Mouse (Mus musculus): ENCODE measurements around the gene Ndrg4. TPM values are rescaled to one million over a fixed set of nuclear protein-coding genes. Genes with fewer than 3 reads are reported as not detected.
A peak's percentile ranks its signal among the peaks of the same experiment; 100 is the strongest.
"Not testable (repeated sequence)": the region's sequence is repeated elsewhere in the genome, so short reads cannot be mapped to it uniquely, and the experiment has no call there.

The Ndrg4 gene
- 1,000 to 10,000 TPM; 1,455 to 1,520 TPM for total RNA-seq (2021)
- long read RNA-seq, experiment 1, transcript Ndrg4-208 (2 exons, 505 nt) = minor isoform, 119 of 2,081 reads
- long read RNA-seq, experiment 1, transcript Ndrg4-202 (15 exons, 2,966 nt) = major isoform, 914 of 2,081 reads
- long read RNA-seq, experiment 1, transcript Ndrg4-203 (14 exons, 2,738 nt) = minor isoform, 372 of 2,081 reads
- long read RNA-seq, experiment 1, transcript Ndrg4-201 (17 exons, 3,101 nt) = minor isoform, 98 of 2,081 reads
- long read RNA-seq, experiment 1, partial matches to known transcripts = 138 of 2,081 reads
- long read RNA-seq, experiment 1, other reads (novel, unspliced or antisense) = 439 of 2,081 reads
- long read RNA-seq, experiment 2, transcript Ndrg4-208 (2 exons, 505 nt) = minor isoform, 95 of 2,311 reads
- long read RNA-seq, experiment 2, transcript Ndrg4-201 (17 exons, 3,101 nt) = minor isoform, 141 of 2,311 reads
- long read RNA-seq, experiment 2, transcript Ndrg4-203 (14 exons, 2,738 nt) = minor isoform, 486 of 2,311 reads
- long read RNA-seq, experiment 2, transcript Ndrg4-202 (15 exons, 2,966 nt) = major isoform, 908 of 2,311 reads
- long read RNA-seq, experiment 2, partial matches to known transcripts = 157 of 2,311 reads
- long read RNA-seq, experiment 2, other reads (novel, unspliced or antisense) = 524 of 2,311 reads

DNA sequence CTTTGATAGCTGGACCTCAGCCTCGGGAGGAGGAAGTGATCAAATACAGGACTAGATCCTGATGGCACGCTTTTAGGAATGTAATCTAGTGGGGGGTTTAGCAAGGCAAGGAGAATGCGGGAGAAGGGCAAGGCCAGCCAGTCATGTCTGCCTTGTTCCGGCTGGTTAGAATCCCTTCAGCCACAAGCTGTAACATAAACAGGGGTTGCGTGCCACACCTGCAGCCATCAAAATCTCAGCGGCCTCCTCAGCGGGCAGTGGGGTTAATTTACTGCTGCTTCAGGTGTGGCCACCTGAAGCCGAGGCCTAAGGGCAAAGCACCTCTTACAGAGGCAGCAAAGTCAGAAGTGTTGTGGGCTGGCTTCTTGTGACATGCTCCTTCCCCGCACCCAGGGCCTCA is at the start of gene Ndrg4:
Ndrg4 (plus strand) TSS at position 350 of the 400 bp plus-strand sequence.
- no peak for DNase-seq (ENCODE audit: low spot score in 2 of 2)

GRCm38 (mm10) chr8:95632840-95633239 is 43.9 kb upstream of the Ndrg4 start:
- no peak for DNase-seq (ENCODE audit: low spot score in 2 of 2)

- DNase-seq (ENCODE audit: low spot score in 2 of 2) = peak; percentile 87 to 93
Observed at GRCm38 (mm10) chr8:95633262-95634062, 43.3 kb upstream of the Ndrg4 start, which contains the start of gene Gins3. Gene Gins3 (plus strand): TSS chr8:95633453.

GRCm38 (mm10) chr8:95634063-95634340 is 42.8 kb upstream of the Ndrg4 start:
- no peak for DNase-seq (ENCODE audit: low spot score in 2 of 2)

GRCm38 (mm10) chr8:95644942-95645341 is 31.8 kb upstream of the Ndrg4 start:
- DNase-seq (ENCODE audit: low spot score in 2 of 2) = no peak

GRCm38 (mm10) chr8:95648251-95648650 is 28.5 kb upstream of the Ndrg4 start:
- no peak for DNase-seq (ENCODE audit: low spot score in 2 of 2)

DNA sequence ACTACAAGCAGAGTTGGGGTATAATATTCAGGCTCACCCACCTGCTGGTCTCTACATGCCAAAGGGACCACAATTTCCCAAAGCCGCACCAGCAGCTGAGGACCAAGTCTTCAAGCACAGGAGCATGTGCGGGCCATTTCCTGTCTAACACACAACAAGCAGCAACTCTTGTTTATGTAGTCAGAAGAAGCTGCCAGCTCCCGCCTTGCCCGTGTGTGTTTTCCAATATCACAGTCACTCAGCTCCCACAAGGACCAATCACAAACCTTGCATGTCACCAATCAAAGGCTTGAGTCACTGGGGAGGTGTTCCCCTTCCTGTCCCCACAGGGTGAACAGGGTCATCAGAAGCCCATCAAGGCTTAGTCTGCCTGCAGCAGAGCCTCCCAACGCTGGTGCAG is 23.4 kb upstream of the Ndrg4 start:
- no peak for DNase-seq (ENCODE audit: low spot score in 2 of 2)

- DNase-seq (ENCODE audit: low spot score in 2 of 2) = no peak
Observed at GRCm38 (mm10) chr8:95655831-95656230, 20.9 kb upstream of the Ndrg4 start.

- DNase-seq (ENCODE audit: low spot score in 2 of 2) = no peak
Observed at GRCm38 (mm10) chr8:95656316-95657002, 20.3 kb upstream of the Ndrg4 start.

GRCm38 (mm10) chr8:95657523-95657922 is 19.3 kb upstream of the Ndrg4 start:
- no peak for DNase-seq (ENCODE audit: low spot score in 2 of 2)

DNA sequence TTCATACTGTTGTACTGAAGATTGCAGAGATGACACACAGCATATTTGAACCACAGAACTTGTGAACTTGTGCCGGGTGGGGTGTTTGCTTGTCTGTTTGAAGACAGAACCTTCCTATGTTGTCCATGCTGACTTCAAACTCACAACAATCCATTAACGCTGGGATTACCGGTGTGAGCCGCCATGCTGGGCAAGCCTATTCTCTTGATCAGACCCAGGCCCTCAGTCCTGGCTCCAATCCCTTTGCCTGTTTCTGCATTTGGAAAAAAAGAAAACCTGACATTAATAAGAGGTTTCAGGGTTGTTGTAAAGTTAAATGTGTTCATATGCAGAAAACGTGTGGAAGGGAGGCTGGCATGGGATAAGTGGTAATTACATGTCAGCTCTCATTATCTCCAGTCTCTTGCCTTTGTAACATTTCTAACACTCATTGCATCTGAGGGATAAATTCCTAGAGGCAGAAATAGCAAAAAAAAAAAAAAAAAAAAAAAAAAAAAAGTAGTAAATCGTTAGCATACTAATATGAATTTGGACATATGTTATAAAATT is 16.4 kb upstream of the Ndrg4 start:
- DNase-seq (ENCODE audit: low spot score in 2 of 2) = no peak

- no peak for DNase-seq (ENCODE audit: low spot score in 2 of 2)
Observed at GRCm38 (mm10) chr8:95661085-95661484, 15.7 kb upstream of the Ndrg4 start.

DNA sequence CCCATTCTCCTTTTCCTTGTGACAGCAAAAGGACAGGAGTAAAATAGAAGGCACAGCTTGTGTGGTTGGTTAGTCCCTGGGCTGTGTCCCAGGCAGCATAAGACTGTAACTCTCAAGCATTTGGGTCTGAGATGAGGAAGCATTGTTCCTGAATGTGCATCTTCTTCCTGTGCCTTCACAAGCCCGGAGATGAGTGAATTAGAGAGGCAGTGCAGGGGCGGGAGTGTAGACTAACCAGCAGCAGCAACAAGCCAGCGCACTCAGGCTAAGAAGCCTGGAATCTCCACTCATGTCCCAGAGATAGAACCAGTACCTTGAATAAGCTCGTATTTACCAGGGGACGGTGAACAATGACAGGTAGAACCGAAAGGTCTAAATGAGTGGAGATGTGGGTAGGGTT is 15.2 kb upstream of the Ndrg4 start:
- no peak for DNase-seq (ENCODE audit: low spot score in 2 of 2)

DNA sequence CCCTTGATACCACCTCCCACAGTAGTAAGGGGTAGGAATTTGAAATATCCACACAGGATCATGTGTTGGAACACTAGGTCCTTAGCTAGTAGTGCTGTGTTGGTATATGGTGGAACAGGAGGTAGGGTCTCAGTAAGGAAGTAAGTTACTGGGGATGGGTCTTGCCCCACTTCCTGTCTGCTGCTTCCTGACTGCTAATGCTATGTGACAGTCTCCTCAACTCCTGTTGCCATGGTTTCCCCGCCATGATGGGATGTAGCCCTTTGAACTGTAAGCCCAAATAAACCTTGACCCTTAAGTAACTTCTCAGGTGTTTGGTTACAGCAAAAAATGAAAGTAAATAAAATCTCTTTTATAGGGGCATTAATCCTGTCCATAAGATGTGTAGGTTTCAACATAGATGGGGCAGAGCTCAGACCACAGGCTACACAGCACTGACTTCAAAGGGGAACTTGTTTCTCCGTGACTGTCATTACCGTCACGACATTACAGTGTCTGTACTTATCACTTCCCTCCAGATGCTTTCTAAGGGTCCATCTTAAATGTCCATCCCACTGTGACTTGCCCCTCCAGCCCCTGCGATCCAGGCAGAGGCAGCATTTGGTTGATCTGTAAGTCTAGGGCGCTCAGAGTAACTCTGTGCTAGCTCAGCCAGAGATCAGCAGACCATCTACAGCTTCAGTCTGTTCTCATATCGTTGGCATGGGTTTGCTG is 13.7 kb upstream of the Ndrg4 start:
- DNase-seq (ENCODE audit: low spot score in 2 of 2) = no peak

DNA sequence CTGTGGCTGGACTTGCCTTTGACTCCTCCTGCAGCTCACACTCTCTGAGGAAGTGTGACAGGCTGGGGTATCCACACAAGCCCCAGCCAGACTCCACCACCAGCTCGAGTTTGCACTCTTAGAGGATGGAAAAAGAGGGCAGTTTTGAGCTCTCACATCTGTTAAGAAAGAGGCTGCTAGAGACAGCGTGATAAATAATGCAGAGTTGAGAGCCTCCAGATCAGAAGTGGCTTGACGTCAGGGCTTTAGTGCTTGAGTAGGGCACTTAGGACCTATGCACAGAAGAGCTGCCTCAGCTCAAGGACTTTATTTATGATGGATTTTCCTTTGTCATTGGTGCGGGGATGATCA is 13.2 kb upstream of the Ndrg4 start:
- DNase-seq (ENCODE audit: low spot score in 2 of 2) = no peak

DNA sequence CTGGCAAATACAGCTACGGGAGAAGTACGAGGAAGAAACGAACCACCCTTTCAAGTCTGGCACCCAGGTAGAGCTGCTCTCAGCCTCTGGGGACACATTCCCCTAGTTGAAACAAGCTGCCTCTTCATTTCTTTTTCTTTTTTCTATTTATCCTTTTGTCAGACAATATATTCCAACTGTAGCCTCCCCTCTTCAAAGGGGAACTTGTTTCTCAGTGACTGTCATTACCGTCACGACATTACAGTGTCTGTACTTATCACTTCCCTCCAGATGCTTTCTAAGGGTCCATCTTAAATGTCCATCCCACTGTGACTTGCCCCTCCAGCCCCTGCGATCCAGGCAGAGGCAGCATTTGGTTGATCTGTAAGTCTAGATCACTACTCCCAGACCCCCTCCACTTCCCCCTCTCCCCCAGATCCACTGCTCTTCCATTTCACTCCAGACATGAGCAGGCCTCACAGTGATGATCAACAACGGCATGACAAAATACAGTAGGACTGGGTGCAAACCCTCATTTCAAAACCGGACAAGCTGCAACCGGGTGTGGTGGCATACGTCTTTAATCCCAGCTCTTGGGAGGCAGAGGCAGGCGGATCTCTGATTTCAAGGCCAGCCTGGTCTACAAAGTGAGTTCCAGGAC is 10.8 kb upstream of the Ndrg4 start:
- DNase-seq (ENCODE audit: low spot score in 2 of 2) = not testable (repeated sequence)

DNA sequence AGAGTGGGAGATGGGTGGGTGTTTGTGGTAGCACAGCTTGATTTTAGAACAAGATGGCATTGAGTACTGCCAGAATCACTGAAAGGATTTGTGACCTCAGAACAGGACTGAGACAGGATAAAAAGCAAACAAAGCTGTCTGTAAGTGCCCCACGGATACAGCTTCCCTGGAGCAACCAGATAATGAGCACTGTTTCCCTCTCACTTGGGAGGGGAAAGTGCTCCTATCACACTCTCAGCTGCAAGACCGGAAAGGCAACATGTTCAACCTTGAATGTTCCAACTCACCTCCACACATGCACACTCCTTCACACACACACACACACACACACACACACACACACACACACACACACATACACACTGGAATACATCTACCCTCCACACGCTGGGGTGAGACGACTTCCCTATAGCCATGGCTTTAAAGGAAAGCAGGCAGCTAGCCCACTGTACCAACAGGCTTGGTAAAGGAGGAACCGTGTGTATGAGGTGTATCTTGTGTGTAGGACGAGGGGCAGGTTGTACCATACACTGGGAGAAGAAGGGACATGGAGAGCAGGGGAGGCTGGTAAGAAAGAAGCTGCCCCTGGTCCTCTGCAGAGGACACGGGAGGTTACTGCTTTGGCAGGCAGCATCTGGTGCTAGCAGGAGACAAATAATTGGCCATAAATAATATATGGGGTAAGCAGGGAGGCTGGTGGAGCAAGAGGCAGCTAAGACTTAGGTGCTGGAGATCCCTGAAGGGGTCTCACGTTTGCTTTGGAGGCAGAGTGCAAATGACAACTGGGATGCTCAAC is 8.4 kb upstream of the Ndrg4 start:
- DNase-seq (ENCODE audit: low spot score in 2 of 2) = no peak

- no peak for DNase-seq (ENCODE audit: low spot score in 2 of 2)
Observed at GRCm38 (mm10) chr8:95669967-95670366, 6.8 kb upstream of the Ndrg4 start.

DNA sequence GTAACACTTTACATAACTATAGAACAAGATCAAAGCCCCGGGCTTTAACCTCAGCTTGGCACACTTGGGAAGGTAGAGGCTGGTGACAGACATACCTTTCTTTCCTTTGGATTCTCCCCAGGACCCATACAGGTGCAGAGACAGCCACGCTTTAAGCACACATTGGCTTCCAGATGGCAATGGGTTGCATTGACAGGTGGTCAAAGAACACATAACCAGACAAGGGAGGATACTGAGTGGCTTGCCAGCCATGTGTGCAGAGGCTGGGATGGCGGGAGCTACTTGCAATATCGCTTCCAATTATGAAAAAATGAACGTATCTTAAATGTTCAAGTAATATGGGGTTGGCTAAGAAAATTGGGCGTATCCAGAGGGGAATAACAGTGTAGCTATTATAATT is 4.9 kb upstream of the Ndrg4 start:
- no peak for DNase-seq (ENCODE audit: low spot score in 2 of 2)
